Mouse (Mus musculus): Measurements from ENCODE around the gene Pcdh15.

DNA sequence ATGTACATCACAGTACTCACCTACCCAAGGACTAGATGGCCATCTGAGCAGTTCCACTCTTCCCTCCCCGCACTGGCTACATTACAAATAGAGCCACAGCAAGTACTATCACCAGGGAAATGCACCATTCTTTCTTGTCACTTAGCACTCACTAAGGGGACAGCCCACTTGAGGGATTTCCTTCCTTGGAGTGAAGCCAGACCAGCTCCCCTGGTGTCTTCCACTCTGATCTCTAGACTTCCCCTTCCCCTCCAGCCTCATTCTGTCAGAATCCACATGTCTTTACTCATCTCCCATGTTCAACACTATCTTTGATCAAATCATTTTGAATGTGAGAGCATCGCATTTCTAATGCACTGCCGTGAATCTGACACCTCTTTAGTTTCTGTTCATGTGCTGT is 1413.2 kb downstream of the Pcdh15 start:
- TF ChIP-seq POLR2A (IDR thresholded peaks at IDR 0.05; ENCODE audit: control insufficient read depth, low read depth, low read length) (no peak), CTCF (IDR thresholded peaks at IDR 0.05; ENCODE audit: control insufficient read depth, insufficient read depth, insufficient replicate concordance, low read depth, low read length) (no peak)

Measured in testis, adult 2 months (tissue).